Comparison of ENCODE assay signal across 15 mouse cellular contexts in genomic region chr17:68288094-68288493, GRCm38 (mm10). TPM values are rescaled to one million over a fixed set of nuclear protein-coding genes. Genes with fewer than 3 reads are reported as not detected.
"Had no signal": no experiment of that assay in that cellular context is flagged by ENCODE, and none has a peak within 500 bp of the region (broad histone marks: within the 10 kb centered on the region; RNA-seq: fewer than 3 reads in every experiment).

No protein-coding gene starts in this region.

- H3K4me1 ChIP-seq: megakaryocyte, embryonic 14.5 days had no signal

- ATAC-seq: midbrain, embryonic 15.5 days had no signal

- H3K9me3 ChIP-seq: hindbrain, embryonic 15.5 days; limb, embryonic 15.5 days; midbrain, embryonic 15.5 days; neural tube, embryonic 13.5 days had no signal

- H3K4me3 ChIP-seq: hindbrain, embryonic 15.5 days; limb, embryonic 15.5 days; megakaryocyte, embryonic 14.5 days; midbrain, embryonic 15.5 days; neural tube, embryonic 13.5 days had no signal

- H3K4me2 ChIP-seq: hindbrain, embryonic 15.5 days; limb, embryonic 15.5 days; midbrain, embryonic 11.5 days; midbrain, embryonic 15.5 days; neural tube, embryonic 13.5 days had no signal

- H3K27me3 ChIP-seq: hindbrain, embryonic 15.5 days; limb, embryonic 15.5 days; megakaryocyte, embryonic 14.5 days; midbrain, embryonic 15.5 days; neural tube, embryonic 13.5 days had no signal

- H3K9ac ChIP-seq: hindbrain, embryonic 15.5 days; limb, embryonic 15.5 days; midbrain, embryonic 15.5 days; neural tube, embryonic 13.5 days had no signal

- H3K27ac ChIP-seq: hindbrain, embryonic 15.5 days; kidney, postnatal 0 days; limb, embryonic 15.5 days; macrophage; midbrain, embryonic 15.5 days; neural tube, embryonic 13.5 days had no signal

- H3K36me3 ChIP-seq: hindbrain, embryonic 15.5 days; limb, embryonic 15.5 days; midbrain, embryonic 15.5 days; neural tube, embryonic 13.5 days had no signal

- DNase-seq: layer of hippocampus, adult 9-11 months; layer of hippocampus, postnatal 36 days; right cerebral cortex, postnatal 25 days; thymus, postnatal 36 days had no signal

RNA-seq across cellular contexts. Expression of gene L3mbtl4, which starts 14.5 kb away (rescaled TPM):
- polyA plus RNA-seq: limb, embryonic 11.5 days; macrophage; small intestine, adult 2 months; thymus, postnatal 0 days had no signal
